Mouse (Mus musculus) adrenal gland, adult (tissue): Measurements from ENCODE around the gene Hsd17b12.

Experiments used
- DNase-seq, 2 experiments: peaks; one replicate each; pipeline ENCODE4 v3.0.0; 2022 to 2023; ENCODE audit warnings: low spot score in 1 of 2; ENCODE audit not compliant: inconsistent age in 2 of 2

The Hsd17b12 gene

DNA sequence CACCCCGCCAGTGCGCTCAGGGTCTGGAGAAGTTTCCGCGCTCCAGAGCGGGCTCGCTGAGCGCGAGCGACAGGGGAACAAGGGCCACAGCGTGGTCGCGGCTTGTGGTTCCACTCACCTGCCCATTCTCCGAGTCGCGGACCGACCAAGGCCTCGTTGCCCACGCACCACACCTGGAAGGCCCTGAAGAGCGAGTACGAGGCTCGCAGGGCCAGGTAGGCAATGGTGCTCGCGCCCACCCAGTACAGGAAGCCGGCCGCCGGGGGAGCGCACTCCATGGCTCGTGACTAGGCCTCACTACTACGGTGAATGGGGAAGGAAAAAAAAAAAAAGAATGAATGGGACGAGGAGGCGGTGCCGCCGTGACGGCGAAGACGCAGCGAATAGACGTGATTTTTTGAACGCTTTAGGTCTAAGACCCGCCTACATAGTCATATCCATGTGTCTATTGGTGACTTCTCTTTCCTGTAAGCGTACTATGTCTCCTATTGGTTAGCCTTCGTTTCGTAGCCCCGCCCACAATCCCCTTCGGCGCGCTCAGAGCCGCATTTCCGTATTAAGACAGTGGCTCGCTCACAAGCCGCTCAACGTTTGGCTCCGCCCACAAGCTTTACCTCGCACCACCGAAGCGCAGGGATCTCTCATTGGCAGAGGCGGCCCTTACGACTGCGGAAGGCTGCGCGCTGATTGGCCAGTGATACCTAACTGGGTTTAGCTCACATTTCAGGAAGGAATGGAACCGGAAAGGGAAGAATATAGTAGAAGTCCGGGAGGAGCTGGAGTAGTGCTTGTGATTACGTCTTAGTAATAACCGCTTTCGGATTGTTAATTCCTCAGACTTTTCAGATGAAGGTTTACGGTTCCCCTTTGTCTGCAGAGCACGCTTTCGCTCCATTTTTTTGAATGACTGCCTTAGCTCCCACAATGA, at the start of gene Hsd17b12:
Gene Hsd17b12, minus strand, starts transcription at position 373 of the 928 bp plus-strand sequence.
- peak; percentile 99 to 100 for DNase-seq

DNA sequence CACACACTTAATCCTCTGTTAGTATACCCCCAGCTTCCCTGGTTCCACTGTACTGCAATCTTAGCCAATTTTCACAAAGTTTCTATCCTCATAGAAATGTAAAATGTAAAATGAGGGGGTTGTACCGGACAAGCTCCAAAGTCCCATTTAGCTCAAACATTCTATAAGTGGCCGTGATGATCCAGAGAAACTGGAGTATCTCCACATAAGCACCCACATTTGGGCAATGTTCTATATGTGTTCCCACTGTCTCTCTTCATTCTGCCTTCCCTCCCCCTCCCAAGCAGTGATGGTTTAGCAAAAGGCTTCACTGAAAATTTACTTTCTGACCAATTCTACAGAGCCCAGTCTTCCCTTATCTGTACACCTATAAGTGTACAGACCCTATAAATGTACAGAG, 27.1 kb upstream of the Hsd17b12 start:
- DNase-seq, result no peak

DNA sequence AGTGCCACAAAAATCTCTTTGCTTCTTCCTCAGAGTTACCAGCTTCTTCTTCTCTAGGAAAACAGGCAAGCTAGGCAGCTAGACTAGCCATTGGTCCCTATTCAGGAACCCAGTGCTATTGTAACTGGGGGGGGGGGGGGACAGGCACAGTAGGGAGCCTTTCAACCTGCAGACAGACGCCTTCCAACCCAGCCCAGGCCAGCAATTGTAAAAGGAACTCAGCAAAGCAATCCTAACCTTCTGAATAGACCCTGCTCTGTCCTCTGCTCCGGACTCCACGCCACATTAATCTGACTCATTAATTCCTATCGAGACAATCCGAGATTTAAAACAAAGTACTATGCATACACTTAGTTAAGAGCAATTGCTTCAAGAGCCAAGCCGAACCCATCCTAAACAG, 26.4 kb upstream of the Hsd17b12 start:
- no peak for DNase-seq

DNA sequence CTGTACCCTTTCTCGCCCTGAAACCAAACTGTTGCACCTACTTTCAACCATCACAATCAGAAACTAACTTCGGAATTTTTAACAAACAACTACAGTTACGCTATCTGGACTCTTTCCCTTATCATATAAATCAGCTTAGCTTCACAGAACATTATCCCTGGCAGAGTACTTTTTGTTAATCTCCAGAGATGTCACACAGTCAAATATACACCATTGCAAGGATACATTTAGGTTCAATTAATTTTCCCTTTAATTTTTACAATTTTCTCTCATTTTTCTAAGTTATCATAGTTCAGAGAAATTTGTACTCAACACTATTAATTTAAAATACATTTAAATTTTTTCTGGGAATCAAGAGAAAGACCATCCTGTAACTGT, 21.3 kb upstream of the Hsd17b12 start:
- DNase-seq, result no peak

DNA sequence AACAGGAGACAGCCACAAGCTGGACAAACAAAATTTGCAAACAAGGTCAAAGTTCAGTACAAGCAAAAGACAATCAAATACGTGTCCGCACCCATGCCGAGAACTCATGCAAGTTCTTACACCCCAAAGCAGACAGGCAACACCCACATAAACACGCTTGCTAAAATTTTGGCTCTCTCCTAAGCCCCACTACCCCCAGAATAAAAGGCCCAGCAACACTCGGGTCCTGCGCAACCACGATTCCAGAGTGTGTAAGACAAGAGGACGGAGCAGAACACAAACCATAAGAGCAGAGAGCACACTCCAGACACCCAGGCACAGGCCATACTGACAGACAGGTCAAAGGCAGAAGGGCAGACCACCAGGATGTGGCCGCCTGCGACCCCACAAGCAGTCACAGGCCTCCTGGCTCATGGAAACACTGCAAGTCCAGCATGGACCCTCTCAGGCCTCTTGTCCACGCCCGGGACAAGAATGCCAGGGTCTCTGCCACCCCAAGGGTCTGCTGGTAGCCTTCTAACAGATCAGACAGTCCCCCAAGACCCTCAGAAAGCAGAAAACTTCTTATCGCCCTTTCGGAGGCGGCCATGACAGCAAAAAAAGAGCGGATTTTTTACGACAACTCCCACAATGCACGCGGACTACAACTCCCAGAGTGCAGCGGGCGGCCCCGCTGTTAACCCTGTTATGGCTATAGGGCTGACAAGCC, 20.7 kb upstream of the Hsd17b12 start:
- peak; percentile 88 to 96 for DNase-seq

DNA sequence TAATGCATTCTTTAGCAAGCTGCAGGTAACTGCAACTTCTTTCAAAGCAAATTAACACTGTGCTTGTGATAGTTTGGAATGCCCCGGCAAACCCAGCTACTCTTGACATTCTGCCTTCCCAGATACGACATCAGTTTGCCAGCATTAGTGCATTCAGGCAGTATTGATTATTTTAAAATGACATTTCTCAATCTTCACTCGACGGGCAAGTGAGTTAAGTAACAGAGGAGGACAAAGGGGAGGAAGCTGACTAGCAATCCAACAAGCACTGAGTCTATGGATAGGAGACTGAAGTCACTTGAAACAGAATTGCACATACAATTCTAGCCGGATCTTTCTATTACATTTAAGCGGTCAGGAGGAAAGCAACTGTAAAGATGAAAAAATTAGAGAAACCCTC, 19.5 kb upstream of the Hsd17b12 start:
- no peak for DNase-seq

DNA sequence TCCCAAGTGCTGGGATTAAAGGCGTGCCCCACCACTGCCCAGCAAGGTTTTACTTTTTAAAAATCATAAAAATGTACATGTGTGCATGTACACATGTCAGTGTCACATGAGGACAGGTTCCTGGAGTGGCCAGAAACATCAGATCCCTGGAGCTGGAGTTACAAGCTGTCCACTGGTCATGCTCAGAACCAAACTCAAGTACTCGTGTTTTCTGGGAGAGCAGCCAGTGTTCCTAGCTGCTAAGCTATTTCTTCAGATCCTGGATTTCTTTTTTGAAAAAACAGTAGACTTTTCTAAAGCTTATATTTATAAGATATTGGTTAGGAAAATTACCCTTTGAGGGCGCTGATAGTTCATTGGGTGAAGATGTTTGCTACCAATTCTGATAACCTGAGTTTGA, 18.6 kb upstream of the Hsd17b12 start:
- no peak for DNase-seq

DNA sequence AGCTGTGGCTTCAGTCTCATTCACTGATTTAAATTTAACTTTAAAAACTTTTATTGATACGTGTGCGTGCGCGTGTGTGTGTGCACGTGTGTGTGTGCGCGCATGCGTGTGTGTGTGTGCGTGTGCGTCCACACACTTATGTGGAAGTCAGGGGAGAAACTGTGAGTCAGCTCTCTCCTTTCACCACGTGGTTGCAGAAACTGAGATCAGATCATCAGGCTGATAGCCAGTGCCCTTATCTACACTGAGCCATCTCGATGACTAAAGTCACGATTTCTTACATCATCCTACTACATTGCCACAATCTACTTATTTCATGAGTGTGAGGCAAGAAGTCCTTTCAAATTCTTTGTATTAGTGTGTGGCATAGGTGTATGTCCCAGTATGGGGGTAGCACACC, 15.8 kb upstream of the Hsd17b12 start:
- DNase-seq, result peak; percentile 38 to 75

DNA sequence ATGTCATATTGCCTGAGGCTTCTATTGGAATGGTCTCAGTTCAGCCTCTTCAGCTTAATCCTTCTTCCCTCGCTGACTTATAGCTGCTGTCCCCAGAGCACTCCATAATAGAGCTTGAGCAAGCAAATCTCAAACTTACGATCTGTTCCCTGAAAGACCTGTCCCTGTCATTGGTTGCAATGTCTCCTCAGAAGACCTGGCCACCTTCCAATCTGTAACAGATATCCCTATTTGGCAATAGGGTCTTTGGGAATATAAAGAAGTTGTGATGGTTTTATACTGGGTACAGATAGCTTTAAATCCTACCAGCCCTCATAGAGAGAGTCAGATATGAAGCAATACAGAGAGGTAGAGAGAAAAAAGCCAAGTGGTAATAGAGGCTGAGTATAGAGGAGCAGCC, 5.4 kb upstream of the Hsd17b12 start:
- no peak for DNase-seq

DNA sequence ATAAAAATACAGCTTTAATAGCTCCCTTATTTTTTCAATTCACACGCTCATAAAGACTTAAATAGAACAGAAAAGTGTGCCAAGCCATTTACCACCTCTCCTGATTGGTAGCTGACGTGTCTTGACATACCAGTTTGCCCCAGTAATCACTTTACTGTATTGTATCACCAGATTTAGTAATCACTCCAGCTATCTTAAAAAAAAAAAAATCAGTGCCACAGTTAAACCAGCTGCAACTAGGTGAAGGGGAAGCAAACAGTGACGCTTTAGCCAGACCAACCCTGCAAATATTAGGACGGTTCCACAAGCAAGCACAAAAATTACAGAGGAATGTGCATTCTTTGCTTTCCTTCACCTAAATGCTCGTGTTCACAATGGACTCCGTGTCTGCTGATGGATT, 4.4 kb upstream of the Hsd17b12 start:
- DNase-seq, result no peak

DNA sequence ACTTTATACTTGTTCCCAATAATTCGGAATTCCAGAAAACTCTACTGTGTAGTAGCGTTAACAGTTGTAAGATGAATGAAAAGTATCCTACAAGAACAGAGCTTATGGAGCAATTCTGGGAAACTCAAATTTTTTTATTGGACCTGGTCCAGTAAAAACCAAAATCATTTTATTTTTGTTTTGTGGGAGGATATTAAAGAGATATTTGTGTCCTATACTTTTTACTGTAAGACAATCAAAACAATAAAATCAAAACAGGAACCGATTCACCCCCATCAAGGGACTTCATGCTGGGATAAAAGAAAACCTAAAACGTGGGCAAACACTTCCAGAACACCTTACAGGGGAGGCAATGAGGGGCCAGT, 738 bp upstream of the Hsd17b12 start:
- DNase-seq, result peak in 1 of 2 experiments; percentile 41

DNA sequence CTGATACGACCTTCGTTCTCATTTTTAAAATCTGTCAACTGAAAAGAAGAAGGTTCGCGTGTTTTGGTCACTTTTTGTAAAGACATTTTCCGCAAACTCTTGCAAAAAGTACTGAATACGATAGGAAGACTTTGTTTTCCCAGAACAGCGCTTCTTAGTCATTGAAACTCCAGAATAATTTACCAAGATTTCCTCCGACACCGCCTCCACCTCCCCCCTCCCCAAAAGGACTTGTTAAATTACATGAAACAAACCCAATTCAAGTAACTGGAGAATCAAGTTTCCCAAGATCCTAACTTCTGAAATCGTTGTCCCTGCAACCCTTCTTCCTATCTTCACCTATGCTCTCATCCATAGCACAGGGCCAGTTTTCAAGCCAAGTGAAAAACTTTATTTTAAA, 713 bp downstream of the Hsd17b12 start:
- DNase-seq, result no peak

DNA sequence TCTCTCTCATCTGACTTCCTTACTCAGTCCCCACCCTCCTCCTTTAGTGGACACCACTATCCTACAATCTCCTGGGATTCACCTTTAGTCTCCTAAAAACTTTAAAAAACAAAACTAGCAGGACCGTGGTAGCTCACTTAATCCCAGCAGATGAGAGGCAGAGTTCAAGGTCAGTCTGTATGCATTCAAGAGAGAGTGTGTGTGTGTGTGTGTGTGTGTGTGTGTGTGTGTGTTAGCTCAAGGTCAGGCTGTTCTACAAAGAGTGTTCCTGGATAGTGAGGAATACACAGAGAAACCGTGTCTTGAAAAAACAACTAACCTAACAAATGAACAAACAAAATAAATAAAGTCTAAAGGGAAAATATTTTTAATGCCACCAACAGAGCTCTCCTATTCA, 12.6 kb downstream of the Hsd17b12 start:
- DNase-seq, result peak in 1 of 2 experiments; percentile 35

DNA sequence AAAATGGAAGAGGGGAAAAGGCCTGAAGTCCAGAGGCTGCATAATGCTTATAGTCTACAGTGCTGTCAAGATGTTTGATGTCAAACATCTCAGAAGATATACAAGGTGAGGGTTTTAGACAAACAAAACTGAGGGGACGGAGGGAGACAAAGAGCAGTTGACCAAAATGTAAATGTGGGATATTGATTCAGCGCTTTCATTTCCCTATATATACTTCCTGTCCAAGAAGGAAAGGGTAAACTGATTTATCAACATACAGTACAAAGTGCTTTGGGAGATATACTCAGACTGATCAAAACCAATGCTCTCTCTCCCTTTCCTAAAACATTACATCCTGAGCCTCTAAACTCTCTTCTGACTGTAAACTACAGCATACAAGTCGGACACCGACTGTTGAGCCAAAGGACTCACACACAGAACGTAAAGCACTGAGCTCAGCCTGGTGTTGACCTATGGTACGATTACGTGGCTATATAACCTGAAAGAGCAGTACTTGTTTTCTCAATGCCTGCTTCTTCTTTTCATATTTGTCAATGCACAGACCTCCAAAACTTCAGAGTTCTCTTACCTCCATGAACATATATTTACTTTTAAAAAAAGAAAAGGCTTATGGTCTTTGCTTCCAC, 13.1 kb downstream of the Hsd17b12 start:
- no peak for DNase-seq

DNA sequence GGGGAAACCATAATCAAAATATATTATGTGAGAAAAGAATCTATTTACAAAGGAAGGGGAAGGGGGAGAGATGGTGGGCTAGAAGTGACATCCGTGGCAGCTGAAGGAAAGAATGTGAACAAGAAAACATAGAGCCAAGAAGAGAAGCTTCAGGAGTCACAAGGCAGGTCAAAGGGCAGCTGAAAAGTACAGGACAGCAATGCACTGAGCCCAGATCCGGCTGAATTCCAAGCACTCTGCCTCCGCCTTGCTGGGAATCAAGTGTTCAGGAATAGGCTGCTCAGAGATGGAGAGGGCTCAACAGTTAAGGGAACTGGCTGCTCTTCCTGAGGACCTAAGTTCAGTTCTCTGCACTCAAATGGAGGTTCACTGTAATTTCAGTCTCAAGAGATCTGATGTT, 16.5 kb downstream of the Hsd17b12 start:
- DNase-seq, result no peak

DNA sequence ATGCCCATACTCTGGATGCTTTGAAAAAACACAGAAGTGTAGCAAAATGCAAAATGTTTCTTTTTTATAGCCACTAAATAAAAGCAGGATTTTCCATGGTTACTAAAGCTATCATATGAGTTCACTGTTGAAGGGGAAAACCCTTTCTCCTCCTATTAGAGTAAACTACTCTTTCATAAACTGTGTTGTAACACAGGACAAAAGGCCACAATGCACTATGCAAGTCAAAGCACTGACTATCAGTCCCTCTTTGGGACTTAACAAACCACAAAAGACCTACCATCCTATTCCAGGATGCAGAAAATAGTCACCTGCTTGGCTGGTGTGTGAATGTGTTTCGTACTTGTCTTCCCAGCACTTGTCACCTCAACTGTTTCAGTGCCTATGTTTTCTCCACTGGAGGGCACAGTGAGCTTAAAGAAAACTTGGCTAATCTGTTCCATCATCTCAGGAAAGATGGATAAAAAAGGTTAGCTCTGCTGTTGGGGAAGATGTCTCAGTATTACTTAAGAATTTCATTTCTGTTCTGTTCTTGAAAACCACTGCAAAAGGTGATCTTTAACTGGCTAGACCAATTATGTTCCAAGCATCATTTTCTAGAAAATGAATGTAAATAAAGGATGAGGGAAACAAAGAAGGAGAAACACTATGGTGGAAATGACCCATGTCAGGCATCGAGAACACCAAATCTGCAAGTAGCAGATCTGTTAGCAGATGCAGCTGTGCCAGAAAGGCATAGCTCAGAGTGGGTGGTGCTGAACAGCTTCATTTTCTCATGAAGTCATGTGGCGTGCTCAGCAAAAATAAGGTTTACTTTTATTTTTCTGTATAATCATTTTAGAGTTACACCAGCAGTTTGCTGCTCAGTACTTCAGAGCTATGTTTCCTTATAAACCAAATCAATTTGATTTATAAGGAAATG, 19.0 kb downstream of the Hsd17b12 start:
- DNase-seq, result peak in 1 of 2 experiments; percentile 57

DNA sequence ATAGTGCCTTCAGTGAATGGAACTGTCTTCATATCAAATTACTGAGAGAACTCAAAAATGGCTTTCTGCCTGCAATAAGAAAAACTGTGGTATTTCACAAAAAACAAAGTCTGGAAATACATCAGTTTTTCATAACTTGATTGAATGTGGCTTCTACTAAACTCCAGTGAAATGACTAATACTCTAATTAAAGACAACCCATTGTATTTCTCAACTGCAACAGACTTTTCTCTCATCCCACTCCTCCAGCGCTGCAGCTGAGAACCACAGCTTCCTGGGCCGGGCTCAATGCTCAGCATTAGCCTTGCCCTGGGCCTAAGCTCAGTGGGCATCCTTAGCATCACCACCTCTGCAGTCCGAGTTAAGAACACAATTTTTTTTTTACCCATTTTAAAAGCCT, 20.9 kb downstream of the Hsd17b12 start:
- DNase-seq, result no peak

DNA sequence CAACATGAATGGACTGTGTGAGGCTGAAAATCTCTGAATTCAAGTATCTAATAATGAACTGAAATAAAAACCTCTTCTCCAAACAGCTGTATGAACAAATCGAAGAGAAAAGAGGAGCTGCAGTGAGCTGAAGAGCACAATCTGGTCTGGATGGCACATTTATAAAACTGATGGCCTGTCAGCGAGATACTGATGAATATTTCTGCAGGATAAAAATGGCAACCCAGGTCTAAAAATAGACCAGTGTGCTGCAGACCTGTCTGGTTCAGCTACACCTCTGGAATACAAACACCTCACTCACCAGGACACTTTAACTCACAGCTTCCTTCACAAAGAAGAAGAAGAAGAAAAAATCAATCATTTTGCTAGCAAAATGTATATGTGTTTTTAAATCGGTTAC, 29.3 kb downstream of the Hsd17b12 start:
- no peak for DNase-seq

DNA sequence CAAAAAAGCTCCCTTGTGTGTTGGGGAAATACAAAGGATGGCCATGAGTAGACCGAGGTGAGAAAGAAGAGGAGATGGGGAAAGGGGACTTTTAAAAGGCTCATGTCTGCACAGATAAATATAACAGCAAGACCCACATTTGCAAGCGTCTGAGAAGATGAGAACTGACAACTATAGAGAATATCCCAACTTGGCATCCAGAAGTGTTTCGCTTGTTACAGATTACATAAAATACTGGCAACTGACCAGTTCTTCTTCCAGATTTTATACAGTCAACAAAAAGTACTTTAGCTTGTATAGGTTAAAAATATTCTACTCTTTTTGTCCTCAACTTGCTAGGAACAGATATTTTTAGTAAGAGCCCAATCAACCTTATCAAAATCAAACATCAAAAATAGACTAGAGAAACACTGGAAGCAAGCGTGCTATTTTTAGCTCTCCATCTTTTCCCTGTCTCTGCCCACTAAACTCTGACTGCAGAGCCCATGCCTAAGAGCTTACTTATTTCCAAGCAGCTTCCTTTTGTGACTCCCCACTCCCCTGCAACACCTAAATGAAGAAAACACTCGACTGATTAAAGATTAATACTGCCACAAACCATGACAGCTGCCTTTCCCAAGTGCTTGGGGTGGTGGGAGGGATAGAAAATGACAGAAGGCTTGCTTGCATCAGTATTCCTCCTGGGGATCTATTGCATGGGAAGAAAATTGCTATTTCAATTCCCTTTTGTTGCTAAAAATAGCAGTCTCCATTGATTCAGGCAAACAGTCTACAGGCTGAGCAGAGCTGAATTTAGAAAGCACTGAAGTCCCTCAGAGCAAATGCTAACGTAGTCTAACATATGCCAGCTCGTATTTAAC, 35.4 kb downstream of the Hsd17b12 start:
- peak in 1 of 2 experiments; percentile 48 for DNase-seq

DNA sequence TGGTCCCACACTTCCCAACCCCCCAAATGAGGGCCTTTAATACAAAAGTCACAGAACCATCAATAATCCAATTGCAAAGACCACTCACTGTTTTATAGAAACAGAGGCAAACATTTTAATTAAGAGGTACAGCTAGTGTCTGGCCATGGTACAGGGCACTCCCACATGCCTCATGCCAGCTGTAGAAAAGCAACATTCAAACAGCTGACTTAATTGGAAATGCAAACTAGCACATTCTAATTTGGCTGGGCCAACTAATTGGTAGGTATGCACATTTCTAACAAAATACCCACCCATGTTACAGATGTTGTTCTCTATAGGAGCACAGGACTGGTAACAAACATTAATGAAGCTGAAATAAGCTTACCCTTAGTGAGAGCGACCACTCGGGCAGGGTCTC, 54.0 kb downstream of the Hsd17b12 start:
- no peak for DNase-seq
